ENCODE assay signal across 10 mouse cellular contexts in the genomic region with DNA sequence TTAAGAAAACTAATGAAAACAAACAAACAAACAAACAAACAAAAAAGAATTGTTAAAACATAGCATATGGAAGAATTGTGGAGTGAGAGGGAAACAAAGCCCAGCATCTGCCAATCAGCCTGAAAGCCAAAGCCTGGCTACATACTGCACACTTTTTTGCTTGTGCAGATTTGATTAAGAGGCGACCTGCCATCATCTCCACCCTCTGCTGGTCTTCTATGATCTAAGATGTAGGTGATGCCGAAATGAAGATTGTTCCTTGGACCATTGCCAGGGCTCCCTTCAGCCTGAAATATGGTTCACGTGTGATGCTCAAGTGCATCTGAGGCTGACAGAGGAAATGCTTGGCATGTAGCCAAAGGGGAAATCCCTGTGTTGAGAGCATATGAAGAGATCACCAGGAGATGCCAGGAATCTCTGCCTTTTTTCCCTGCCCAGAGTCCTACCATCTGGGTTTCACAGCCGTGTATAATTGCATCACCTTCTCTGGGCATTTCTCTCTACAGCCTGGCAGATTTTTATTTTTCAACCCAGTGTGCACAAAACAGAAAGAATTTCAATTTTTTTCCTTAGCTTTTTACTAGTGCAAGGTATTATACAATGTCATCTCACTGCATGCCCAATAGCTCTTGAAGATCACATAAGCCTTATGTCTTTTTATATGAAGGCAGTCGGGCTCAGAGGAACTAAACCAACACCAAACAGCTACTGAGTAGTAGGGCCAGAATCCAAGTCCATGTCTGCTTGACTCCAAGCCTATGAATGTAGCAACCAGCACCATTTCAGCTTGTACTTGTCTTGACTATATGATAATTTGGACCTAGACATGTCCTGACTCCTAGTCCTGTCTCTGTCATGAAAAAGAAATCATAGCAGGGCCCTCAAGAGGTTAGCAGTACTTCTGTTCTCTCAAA. TPM values are rescaled to one million over a fixed set of nuclear protein-coding genes. Genes with fewer than 3 reads are reported as not detected.
DNase-seq lines count a peak whose midpoint lies in the region; ATAC-seq lines count a peak whose summit lies in the region.
"Had no signal": no experiment of that assay in that cellular context is flagged by ENCODE, and none has a peak within 500 bp of the region (broad histone marks: within the 10 kb centered on the region; RNA-seq: fewer than 3 reads in every experiment).

No protein-coding gene starts in this region.

- DNase-seq in heart, adult 8-10 months (ENCODE audit: low spot score): no peak
- peak; percentile 16 for DNase-seq in right cerebral cortex, postnatal 14 days
- no peak for DNase-seq in right cerebral cortex, postnatal 36 days (ENCODE audit: low spot score in 2 of 2)
- no peak for DNase-seq in thymus, adult 18-20 months
- DNase-seq in thymus, postnatal 36 days: no peak
- DNase-seq in urinary bladder, adult 2 months (ENCODE audit: low spot score): no peak

- H3K4me3 ChIP-seq in heart, embryonic 16.5 days (ENCODE audit: low read length): no peak overlapping the region
- no peak overlapping the region for H3K4me3 ChIP-seq in hindbrain, embryonic 16.5 days (ENCODE audit: low read length)

- ATAC-seq in heart, embryonic 16.5 days (replicated peaks; ENCODE audit: extremely low read depth, insufficient read depth, low FRiP score): peak; percentile 50
- peak; percentile 82 for ATAC-seq in hindbrain, embryonic 16.5 days

- no peak overlapping the region for H3K4me2 ChIP-seq in heart, embryonic 16.5 days (ENCODE audit: low read depth, low read length)
- H3K4me2 ChIP-seq in hindbrain, embryonic 16.5 days (ENCODE audit: low read length): no peak overlapping the region

- H3K4me1 ChIP-seq in heart, embryonic 16.5 days (ENCODE audit: control insufficient read depth, insufficient read depth, low read length): peaks cover 16% of the 10 kb centered on the region
- H3K4me1 ChIP-seq in hindbrain, embryonic 16.5 days (ENCODE audit: control insufficient read depth, insufficient read depth, low read depth, low read length): peaks cover 6% of the 10 kb centered on the region

- no peak overlapping the region for H3K9ac ChIP-seq in heart, embryonic 16.5 days (ENCODE audit: low read length)
- no peak overlapping the region for H3K9ac ChIP-seq in hindbrain, embryonic 16.5 days (ENCODE audit: low read depth, low read length)

- no peak overlapping the region for H3K27ac ChIP-seq in heart, embryonic 16.5 days (ENCODE audit: low read length)
- no peak overlapping the region; the same call in 1 of the 2 replicates for H3K27ac ChIP-seq in hindbrain, embryonic 16.5 days (ENCODE audit: low read depth, low read length)

- no peaks in the 10 kb centered on the region for H3K36me3 ChIP-seq in heart, embryonic 16.5 days (ENCODE audit: control insufficient read depth, insufficient read depth)
- H3K36me3 ChIP-seq in hindbrain, embryonic 16.5 days (ENCODE audit: control insufficient read depth, insufficient read depth, low read length): no peaks in the 10 kb centered on the region

- H3K9me3 ChIP-seq in heart, embryonic 16.5 days (replicated peaks; ENCODE audit: control insufficient read depth, low read length): no peaks in the 10 kb centered on the region
- H3K9me3 ChIP-seq in hindbrain, embryonic 16.5 days (ENCODE audit: control insufficient read depth, low read length): no peaks in the 10 kb centered on the region

- 29% methylated on average over 5 of the region's 5 CpGs for WGBS in heart, embryonic 16.5 days
- WGBS in hindbrain, embryonic 16.5 days: 30% methylated on average over 5 of the region's 5 CpGs

- no peaks in the 10 kb centered on the region for H3K27me3 ChIP-seq in heart, embryonic 16.5 days (ENCODE audit: control insufficient read depth, insufficient read depth, low read length)
- H3K27me3 ChIP-seq in hindbrain, embryonic 16.5 days (replicated peaks; ENCODE audit: control insufficient read depth, insufficient read depth, low read length): no peaks in the 10 kb centered on the region

RNA-seq across cellular contexts. Expression of gene Il12b, which starts 2.0 kb away (rescaled TPM):
- not detected in 2 replicates for polyA plus RNA-seq in heart, embryonic 16.5 days (2015; fragmentation: Nextera tagmentation; extraction: Ambion mirVana)
- total RNA-seq in heart, adult 8-10 months (2022): not detected
- not detected in 2 replicates for polyA plus RNA-seq in hindbrain, embryonic 16.5 days (2015; fragmentation: Nextera tagmentation; extraction: Ambion mirVana)
- 0.09 and 0.11 TPM in 2 replicates for polyA plus RNA-seq in urinary bladder, adult 2 months (2012; rRNA removed)
- polyA plus RNA-seq: frontal cortex, adult 2 months; liver, embryonic 16.5 days had no signal
